8 mouse cellular contexts compared by ENCODE assay signal in genomic region chr4:121016928-121017657, GRCm38 (mm10). TPM values are rescaled to one million over a fixed set of nuclear protein-coding genes. Genes with fewer than 3 reads are reported as not detected.
A peak's percentile ranks its signal among the peaks of the same experiment; 100 is the strongest.
DNase-seq lines count a peak whose midpoint lies in the region; ATAC-seq lines count a peak whose summit lies in the region.

Gene Smap2, minus strand, starts transcription at chr4:121017247.

- H3K9me3 ChIP-seq in hindbrain, embryonic 12.5 days (replicated peaks): no peaks in the 10 kb centered on the region

- peak within 1 kb of the TSS; percentile 77 for H3K4me3 ChIP-seq in hindbrain, embryonic 12.5 days

- H3K27ac ChIP-seq in hindbrain, embryonic 12.5 days: peak within 1 kb of the TSS; percentile 85

- H3K36me3 ChIP-seq in hindbrain, embryonic 12.5 days: no peaks in the 10 kb centered on the region

- peak within 1 kb of the TSS; percentile 91 for H3K9ac ChIP-seq in hindbrain, embryonic 12.5 days

- peak within 1 kb of the TSS; percentile 79 for H3K4me2 ChIP-seq in hindbrain, embryonic 12.5 days (replicated peaks)

- peak; percentile 99 for DNase-seq in Muller cell, postnatal 12 days (ENCODE audit: inconsistent ontology term)
- peak; percentile 99 for DNase-seq in cerebellum, adult 9-11 months
- DNase-seq in frontal cortex, postnatal 10 days (ENCODE audit: low spot score in 2 of 2): peak; percentile 97 to 99
- DNase-seq in layer of hippocampus, postnatal 14 days (ENCODE audit: low spot score in 2 of 2): peak; percentile 98 to 99
- DNase-seq in lung, postnatal 14 days: peak; percentile 99
- peak; percentile 95 for DNase-seq in retina, adult 2 months (ENCODE audit: low read depth, low spot score)
- peak; percentile 99 for DNase-seq in thymus, postnatal 36 days

- H3K4me1 ChIP-seq in hindbrain, embryonic 12.5 days: peaks cover 11% of the 10 kb centered on the region

- no peaks in the 10 kb centered on the region for H3K27me3 ChIP-seq in hindbrain, embryonic 12.5 days

- 0% methylated on average over 48 of the region's 48 CpGs for WGBS in hindbrain, embryonic 12.5 days

- ATAC-seq in hindbrain, embryonic 12.5 days (ENCODE audit: low FRiP score): peak; percentile 97

RNA-seq across cellular contexts. Expression of gene Smap2, which starts in this region (rescaled TPM):
- polyA plus RNA-seq in hindbrain, embryonic 12.5 days (2016; fragmentation: Nextera tagmentation; extraction: Ambion mirVana): 36.2 and 41.7 TPM in 2 replicates
- total RNA-seq in layer of hippocampus, postnatal 14 days (2021): 100 to 1,000 TPM; 138 to 140 TPM

Comparison
In these comparisons a context has a peak if more than half of its experiments do, and no peak if none do; other contexts are left out.
1. Peak in every context shown above with its lines: DNase-seq, ATAC-seq, H3K4me3 ChIP-seq and H3K27ac ChIP-seq.